Mouse (Mus musculus): ENCODE measurements around the gene Tpp1. TPM values are rescaled to one million over a fixed set of nuclear protein-coding genes. Genes with fewer than 3 reads are reported as not detected.
A peak's percentile ranks its signal among the peaks of the same experiment; 100 is the strongest.
"Not testable (repeated sequence)": the region's sequence is repeated elsewhere in the genome, so short reads cannot be mapped to it uniquely, and the experiment has no call there.

Tpp1 gene
- polyA plus RNA-seq, 1 experiment from 2014 or later, result 40.3 TPM

DNA sequence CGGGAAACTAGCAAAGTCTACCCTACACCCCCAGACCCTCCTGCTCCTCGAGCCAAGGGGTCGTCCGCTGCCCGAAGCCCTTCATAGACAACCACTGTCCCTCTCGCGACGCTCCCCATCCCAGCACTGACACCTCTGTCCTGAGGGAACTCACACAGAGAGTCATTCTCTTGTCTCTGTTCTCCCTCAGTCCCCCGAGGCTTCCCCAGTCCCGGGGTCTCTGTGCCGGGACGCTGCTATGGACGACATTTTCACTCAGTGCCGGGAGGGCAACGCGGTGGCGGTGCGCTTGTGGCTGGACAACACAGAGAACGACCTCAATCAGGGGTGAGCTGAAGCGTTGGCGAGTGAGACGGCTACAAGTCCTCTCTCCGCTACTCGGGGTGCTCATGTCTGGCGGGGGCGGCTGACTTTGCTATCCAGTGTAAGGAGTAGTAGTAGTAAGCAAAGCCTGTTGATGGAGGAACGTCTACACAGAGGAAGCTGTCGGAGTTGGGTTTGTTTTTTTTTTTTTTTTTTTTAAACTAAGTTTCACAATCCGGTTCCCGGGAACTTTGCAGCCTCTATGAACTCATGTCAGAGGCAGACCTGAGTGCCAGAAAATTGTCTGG lies 15.0 kb downstream of the Tpp1 start, which contains the start of gene Rrp8:
Gene Rrp8, minus strand, starts transcription at position 475 of the 611 bp plus-strand sequence.
- Histone ChIP-seq H3K36me3 (peaks cover 52% of the 10 kb centered on the region), H3K4me3 (peak within 1 kb of the TSS; percentile 82), H3K27me3 (replicated peaks) (no peaks in the 10 kb centered on the region), H3K9ac (peak within 1 kb of the TSS; percentile 70), H3K4me2 (replicated peaks) (peak within 1 kb of the TSS; percentile 87), H3K9me3 (no peaks in the 10 kb centered on the region), H3K4me1 (peaks cover 16% of the 10 kb centered on the region), H3K27ac (peak within 1 kb of the TSS; percentile 50)
- peak; percentile 56; the same call in 1 of the 2 replicates for ATAC-seq (ENCODE audit: low FRiP score, low read depth)
- WGBS, result under 1% methylated on average over 30 of the region's 30 CpGs

GRCm38 (mm10) chr7:105736264-105736901 lies 15.7 kb downstream of the Tpp1 start, which contains the start of gene Ilk:
Gene Ilk (plus strand): TSS chr7:105736592.
- H3K9ac ChIP-seq, result peak within 1 kb of the TSS; percentile 70

GRCm38 (mm10) chr7:105735464-105735863 lies 16.6 kb downstream of the Tpp1 start:
- H3K9me3 ChIP-seq; H3K27me3 ChIP-seq (replicated peaks); ATAC-seq (ENCODE audit: low FRiP score, low read depth); H3K27ac ChIP-seq: not testable (repeated sequence)
- Histone ChIP-seq H3K4me2 (replicated peaks) (peak overlapping the region; percentile 87), H3K36me3 (peaks cover 52% of the 10 kb centered on the region), H3K4me1 (peaks cover 16% of the 10 kb centered on the region), H3K9ac (peak overlapping the region; percentile 70), H3K4me3 (peak overlapping the region; percentile 82)
- WGBS, result 59% methylated on average over 4 of the region's 4 CpGs

More at GRCm38 (mm10) chr7:105736264-105736901, 15.7 kb downstream of the Tpp1 start, which contains the start of gene Ilk:
- peaks cover 16% of the 10 kb centered on the region for H3K4me1 ChIP-seq
- no peaks in the 10 kb centered on the region for H3K9me3 ChIP-seq
- under 1% methylated on average over 60 of the region's 62 CpGs for WGBS
- peak within 1 kb of the TSS; percentile 50 for H3K27ac ChIP-seq
- peak within 1 kb of the TSS; percentile 87 for H3K4me2 ChIP-seq (replicated peaks)
- no peaks in the 10 kb centered on the region for H3K27me3 ChIP-seq (replicated peaks)
- peak within 1 kb of the TSS; percentile 82 for H3K4me3 ChIP-seq
- ATAC-seq (ENCODE audit: low FRiP score, low read depth), result peak; percentile 97
- peaks cover 52% of the 10 kb centered on the region for H3K36me3 ChIP-seq

DNA sequence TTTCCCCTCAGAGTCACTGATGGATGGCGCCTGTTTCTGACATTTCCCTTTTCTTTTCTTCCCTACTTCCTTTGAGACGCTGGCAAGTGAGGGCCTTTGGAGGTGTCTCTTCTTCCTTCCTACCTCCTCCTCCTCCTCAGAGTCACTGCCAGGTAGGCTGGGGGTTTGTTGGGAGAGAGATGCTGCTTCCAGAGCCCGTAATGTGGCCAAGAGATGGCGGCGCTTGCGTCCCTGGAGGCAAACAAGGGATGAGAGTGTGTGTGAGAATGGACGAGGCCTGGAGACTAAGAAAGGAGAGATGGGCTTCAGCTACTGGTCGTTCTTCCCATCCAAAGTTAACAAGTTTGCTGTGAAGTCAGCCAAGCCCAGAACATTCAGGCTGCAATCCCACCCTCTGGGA lies 17.2 kb downstream of the Tpp1 start:
- 90% methylated on average over 8 of the region's 8 CpGs for WGBS
- no peak overlapping the region; the same call in 1 of the 2 replicates for H3K4me2 ChIP-seq (replicated peaks)

DNA sequence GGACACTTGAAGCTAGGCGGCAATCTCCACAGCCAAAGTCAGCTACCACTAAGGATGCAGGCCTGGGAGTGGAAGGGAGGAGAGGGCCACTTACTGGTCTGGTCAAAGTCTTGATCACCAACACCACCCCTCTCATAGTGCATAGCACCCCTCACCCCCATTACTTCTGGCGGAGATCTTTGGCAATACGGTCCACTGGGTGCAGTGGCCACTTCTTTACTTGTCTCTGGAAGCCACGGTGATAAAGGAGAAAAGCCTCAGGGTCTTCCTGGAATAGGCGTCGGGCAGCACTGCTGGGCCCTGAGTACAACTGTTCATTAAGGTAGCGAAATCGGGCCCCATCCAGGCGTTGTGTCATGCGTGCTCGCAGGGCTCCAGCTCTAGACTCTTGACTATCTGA lies 18.2 kb downstream of the Tpp1 start:
- no peak overlapping the region for H3K4me3 ChIP-seq
- no peak overlapping the region for H3K4me2 ChIP-seq (replicated peaks)
- peaks cover 14% of the 10 kb centered on the region for H3K4me1 ChIP-seq
- H3K36me3 ChIP-seq, result peaks cover 46% of the 10 kb centered on the region
- H3K27ac ChIP-seq, result no peak overlapping the region
- ATAC-seq (ENCODE audit: low FRiP score, low read depth), result no peak
- 0 out of 2 replicates have a peak overlapping the region, but pooled peaks have one; percentile 13 for H3K9ac ChIP-seq
- WGBS, result 96% methylated on average over 11 of the region's 11 CpGs
- H3K9me3 ChIP-seq, result no peaks in the 10 kb centered on the region
- H3K27me3 ChIP-seq (replicated peaks), result no peaks in the 10 kb centered on the region

More for the DNA sequence above, 17.2 kb downstream of the Tpp1 start:
- no peaks in the 10 kb centered on the region for H3K9me3 ChIP-seq
- H3K27ac ChIP-seq, result no peak overlapping the region
- ATAC-seq (ENCODE audit: low FRiP score, low read depth), result no peak
- H3K9ac ChIP-seq, result no peak overlapping the region
- peaks cover 16% of the 10 kb centered on the region for H3K4me1 ChIP-seq
- no peaks in the 10 kb centered on the region for H3K27me3 ChIP-seq (replicated peaks)
- no peak overlapping the region for H3K4me3 ChIP-seq
- peaks cover 49% of the 10 kb centered on the region for H3K36me3 ChIP-seq

DNA sequence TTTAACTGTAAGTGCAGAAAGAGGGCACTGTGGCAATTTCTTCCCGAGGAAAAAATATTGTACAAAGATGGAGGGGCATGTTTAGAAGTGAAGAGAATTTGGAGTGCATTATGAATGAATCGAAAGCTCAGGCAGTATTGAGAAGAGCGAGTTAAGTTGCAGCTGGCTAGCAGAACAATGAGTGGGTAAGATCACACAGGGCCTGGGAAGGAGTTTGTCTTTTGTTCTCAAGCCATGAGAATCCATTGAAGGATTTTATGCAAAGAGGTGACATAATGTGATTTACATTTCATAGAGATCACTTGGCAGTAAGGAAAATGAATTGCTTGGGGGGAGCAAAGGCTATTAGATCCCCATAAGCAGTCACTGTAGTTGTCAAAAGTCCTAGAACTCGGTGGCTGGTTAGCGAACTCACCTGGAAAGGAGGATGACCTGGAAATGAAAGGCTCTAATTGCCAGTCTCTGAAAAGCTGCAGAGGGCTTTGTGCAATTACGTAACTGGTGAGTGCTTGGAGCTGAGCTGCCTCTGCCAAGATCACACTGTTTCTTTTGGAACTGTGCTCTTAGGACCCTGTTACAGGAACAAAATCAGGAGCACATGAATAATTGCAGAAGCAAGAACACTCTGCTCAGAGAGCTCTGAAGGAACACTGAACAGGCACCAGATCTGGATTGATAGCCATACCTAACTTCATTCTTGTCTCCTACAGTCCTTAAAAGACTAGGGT lies 23.2 kb downstream of the Tpp1 start:
- Histone ChIP-seq H3K4me1 (no peaks in the 10 kb centered on the region), H3K27ac (no peak overlapping the region), H3K9me3 (no peaks in the 10 kb centered on the region), H3K4me2 (replicated peaks) (no peak overlapping the region), H3K27me3 (replicated peaks) (no peaks in the 10 kb centered on the region), H3K9ac (no peak overlapping the region), H3K36me3 (peaks cover 37% of the 10 kb centered on the region), H3K4me3 (no peak overlapping the region)
- no peak for ATAC-seq (ENCODE audit: low FRiP score, low read depth)
- 66% methylated on average over 6 of the region's 6 CpGs for WGBS

- Histone ChIP-seq H3K27me3 (replicated peaks) (no peaks in the 10 kb centered on the region), H3K9me3 (no peaks in the 10 kb centered on the region), H3K4me2 (replicated peaks) (no peak overlapping the region), H3K4me3 (no peak overlapping the region), H3K4me1 (no peaks in the 10 kb centered on the region), H3K36me3 (peaks cover 17% of the 10 kb centered on the region), H3K27ac (no peak overlapping the region), H3K9ac (no peak overlapping the region)
- WGBS, result 90% methylated on average over 4 of the region's 4 CpGs
- ATAC-seq (ENCODE audit: low FRiP score, low read depth), result no peak
Observed at GRCm38 (mm10) chr7:105726980-105727325, 25.1 kb downstream of the Tpp1 start.

DNA sequence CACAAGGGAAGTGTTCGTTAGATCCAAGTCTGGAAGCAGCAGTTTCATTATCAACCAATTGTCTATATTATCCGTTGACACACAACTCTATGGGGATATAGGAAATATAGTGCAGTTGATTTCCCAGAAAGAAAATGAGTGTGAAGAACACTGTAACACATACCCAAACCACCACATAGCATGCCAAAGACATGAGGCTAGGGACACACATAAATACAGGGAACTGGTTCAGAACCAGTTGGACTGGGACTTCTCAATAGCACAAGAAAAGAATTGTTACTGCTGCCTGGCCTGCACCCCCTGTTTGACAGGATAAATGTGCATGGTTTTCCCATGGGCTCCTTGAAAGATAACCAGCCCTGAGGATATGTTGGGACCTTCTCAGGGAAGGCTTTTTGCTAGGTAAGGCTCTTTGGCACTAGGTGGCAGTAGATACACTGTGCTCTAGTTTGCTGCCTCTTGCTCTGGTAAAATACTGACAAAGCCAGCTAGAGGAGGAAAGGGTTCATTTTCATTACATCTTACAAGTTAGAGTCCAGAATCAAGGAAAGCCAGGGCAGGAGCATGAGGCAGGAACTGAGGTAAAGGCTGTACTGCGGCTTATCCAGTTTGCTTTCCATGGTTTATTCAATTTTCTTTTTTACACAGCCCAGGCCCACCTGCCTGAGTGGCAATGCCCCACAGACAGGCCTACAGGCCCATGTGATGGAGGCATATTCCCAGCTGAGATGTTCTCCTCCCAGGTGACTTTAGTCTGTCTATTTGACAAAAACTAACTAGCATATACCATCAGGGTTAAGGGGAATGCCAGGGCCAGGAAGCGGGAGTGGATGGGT lies 25.7 kb downstream of the Tpp1 start:
- no peaks in the 10 kb centered on the region for H3K27me3 ChIP-seq (replicated peaks)
- no peak overlapping the region for H3K27ac ChIP-seq
- peak; percentile 77 for ATAC-seq (ENCODE audit: low FRiP score, low read depth)
- H3K4me2 ChIP-seq (replicated peaks), result no peak overlapping the region
- peaks cover 11% of the 10 kb centered on the region for H3K36me3 ChIP-seq
- WGBS, result 82% methylated on average over 4 of the region's 4 CpGs
- no peak overlapping the region for H3K4me3 ChIP-seq
- no peak overlapping the region for H3K9ac ChIP-seq
- no peaks in the 10 kb centered on the region for H3K9me3 ChIP-seq
- H3K4me1 ChIP-seq, result no peaks in the 10 kb centered on the region

DNA sequence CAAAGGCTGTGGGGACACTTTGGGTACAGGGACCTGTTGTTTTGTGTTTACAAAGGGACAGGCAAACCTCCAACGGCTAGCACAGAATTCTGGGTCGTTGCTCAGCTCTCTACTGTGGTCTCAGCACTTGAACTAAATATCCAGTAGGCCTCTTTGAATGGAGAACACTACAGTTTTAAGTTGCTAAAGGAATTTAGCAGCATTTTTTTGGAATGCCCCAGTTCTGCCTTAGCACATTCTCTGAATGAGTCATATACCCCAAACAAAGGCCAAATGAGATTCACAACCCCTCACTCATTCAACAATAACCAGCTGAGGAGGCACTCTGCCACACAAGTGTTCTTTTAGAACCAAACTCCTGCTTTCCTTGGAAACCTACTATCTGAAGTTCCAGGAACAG lies 30.1 kb downstream of the Tpp1 start:
- ATAC-seq (ENCODE audit: low FRiP score, low read depth), result no peak
- Histone ChIP-seq H3K4me1 (no peaks in the 10 kb centered on the region), H3K27me3 (replicated peaks) (no peaks in the 10 kb centered on the region), H3K4me2 (replicated peaks) (no peak overlapping the region), H3K36me3 (no peaks in the 10 kb centered on the region), H3K4me3 (no peak overlapping the region), H3K27ac (no peak overlapping the region), H3K9ac (no peak overlapping the region), H3K9me3 (no peaks in the 10 kb centered on the region)
- WGBS, result 66% methylated on average over 2 of the region's 2 CpGs

DNA sequence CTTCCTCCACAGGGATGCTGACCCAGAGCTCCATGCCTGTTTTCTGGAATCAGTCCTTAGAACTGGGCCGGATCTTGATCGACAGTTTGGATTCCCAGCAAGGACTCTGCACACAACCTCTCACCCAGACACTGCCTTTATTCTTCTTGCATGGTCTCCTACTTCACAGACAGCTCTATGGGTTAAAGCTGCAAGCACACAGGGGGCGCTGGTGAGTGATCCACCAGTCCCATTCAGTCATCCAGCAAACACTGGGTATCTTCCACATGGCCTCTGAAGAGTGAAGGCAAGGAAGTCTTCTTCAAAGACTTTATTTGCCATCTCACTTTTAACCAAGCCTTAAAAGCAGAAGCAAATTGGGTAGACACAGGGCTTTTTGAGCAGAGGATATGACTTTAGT lies 36.7 kb downstream of the Tpp1 start:
- no peaks in the 10 kb centered on the region for H3K27me3 ChIP-seq (replicated peaks)
- no peak for ATAC-seq (ENCODE audit: low FRiP score, low read depth)
- WGBS, result 58% methylated on average over 3 of the region's 3 CpGs
- no peaks in the 10 kb centered on the region for H3K9me3 ChIP-seq
- no peaks in the 10 kb centered on the region for H3K36me3 ChIP-seq
- H3K9ac ChIP-seq, result no peak overlapping the region
- no peak overlapping the region for H3K27ac ChIP-seq
- no peak overlapping the region for H3K4me2 ChIP-seq (replicated peaks)
- H3K4me1 ChIP-seq, result no peaks in the 10 kb centered on the region
- no peak overlapping the region for H3K4me3 ChIP-seq

GRCm38 (mm10) chr7:105708733-105709132 lies 43.3 kb downstream of the Tpp1 start:
- Histone ChIP-seq H3K9me3 (no peaks in the 10 kb centered on the region), H3K36me3 (no peaks in the 10 kb centered on the region), H3K4me2 (replicated peaks) (no peak overlapping the region), H3K27me3 (replicated peaks) (no peaks in the 10 kb centered on the region), H3K4me1 (no peaks in the 10 kb centered on the region), H3K4me3 (no peak overlapping the region), H3K27ac (no peak overlapping the region), H3K9ac (no peak overlapping the region)
- no peak for ATAC-seq (ENCODE audit: low FRiP score, low read depth)
- WGBS, result 95% methylated on average over 5 of the region's 5 CpGs

DNA sequence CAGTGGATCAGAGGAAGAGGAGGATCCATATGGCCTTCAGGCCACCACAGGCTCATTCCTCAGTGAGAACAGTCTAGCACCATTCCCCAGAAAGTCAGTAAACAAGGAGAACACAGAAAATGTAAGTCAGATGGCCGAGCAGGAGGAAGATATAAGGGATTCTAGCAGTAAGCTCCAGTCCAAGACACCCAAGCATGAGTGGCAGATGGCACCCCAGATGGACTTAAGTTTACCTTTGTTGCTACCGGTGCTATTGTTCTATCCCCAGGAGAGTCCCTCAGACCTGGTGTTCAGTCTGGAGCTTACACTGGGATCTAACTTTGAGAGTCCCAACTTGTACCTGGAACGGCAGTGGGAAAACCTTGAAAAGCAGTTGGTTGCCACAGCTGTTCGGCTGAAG lies 48.2 kb downstream of the Tpp1 start:
- no peak for ATAC-seq (ENCODE audit: low FRiP score, low read depth)
- no peaks in the 10 kb centered on the region for H3K9me3 ChIP-seq
- 89% methylated on average over 4 of the region's 4 CpGs for WGBS

More for the DNA sequence above, 48.2 kb downstream of the Tpp1 start:
- Histone ChIP-seq H3K27me3 (replicated peaks) (no peaks in the 10 kb centered on the region), H3K4me2 (replicated peaks) (no peak overlapping the region), H3K36me3 (no peaks in the 10 kb centered on the region), H3K27ac (no peak overlapping the region), H3K4me1 (no peaks in the 10 kb centered on the region), H3K4me3 (no peak overlapping the region), H3K9ac (no peak overlapping the region)
